Mouse (Mus musculus) lung, postnatal 0 days (tissue): ENCODE data around the gene Fam214a.

Experiments
- CTCF ChIP-seq: IDR thresholded peaks from 2 replicates; pipeline ENCODE4 v1.5.1; 2016; ENCODE audit warnings: antibody characterized with exemption, mild to moderate bottlenecking
- EP300 ChIP-seq: IDR thresholded peaks from 2 replicates; pipeline ENCODE4 v1.6.1; 2016; ENCODE audit warnings: antibody characterized with exemption, mild to moderate bottlenecking, control low read depth

DNA sequence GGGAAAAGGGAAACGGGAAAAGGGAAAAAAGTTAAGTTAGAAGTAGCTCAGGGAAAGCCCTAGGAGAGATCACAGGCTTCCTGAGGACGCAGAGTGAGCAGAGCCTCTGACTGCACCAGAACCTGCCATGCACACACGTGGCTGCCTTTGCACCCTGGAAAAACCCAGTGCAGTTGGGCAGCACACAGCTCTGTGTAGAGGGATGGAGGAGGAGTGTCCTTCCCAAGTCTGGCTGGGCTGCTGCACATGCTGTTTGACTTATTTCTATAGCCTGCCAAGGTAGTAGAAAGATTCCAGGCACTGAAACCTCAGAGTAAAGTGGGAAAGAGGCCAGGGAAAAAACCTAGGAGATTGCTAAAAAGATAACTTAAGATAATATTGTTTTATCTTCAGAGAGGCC lies 49.6 kb downstream of the Fam214a start:
- TF ChIP-seq CTCF (no peak), EP300 (no peak)
